Mouse (Mus musculus) cerebellum, adult 8-10 months (tissue): ENCODE results near the gene Gm44511.
"Not testable (repeated sequence)": the region's sequence is repeated elsewhere in the genome, so short reads cannot be mapped to it uniquely, and the experiment has no call there.

Source experiments
- DNase-seq: peaks from one replicate; pipeline ENCODE4 v3.0.0; 2022

Gm44511 gene

GRCm38 (mm10) chr6:128798772-128799143 lies 27.4 kb downstream of the Gm44511 start:
- peak; percentile 80 for DNase-seq

GRCm38 (mm10) chr6:128797936-128798771 lies 28.0 kb downstream of the Gm44511 start:
- no peak for DNase-seq

- no peak for DNase-seq
These were observed 28.8 kb downstream of the Gm44511 start for GRCm38 (mm10) chr6:128797185-128797905.

GRCm38 (mm10) chr6:128796321-128796955 lies 29.7 kb downstream of the Gm44511 start:
- DNase-seq: no peak

GRCm38 (mm10) chr6:128793734-128794133 lies 32.4 kb downstream of the Gm44511 start:
- no peak for DNase-seq

GRCm38 (mm10) chr6:128790491-128790994 lies 35.6 kb downstream of the Gm44511 start:
- not testable (repeated sequence) for DNase-seq

- no peak for DNase-seq
These were observed 37.0 kb downstream of the Gm44511 start, which contains the start of gene Klrb1c for GRCm38 (mm10) chr6:128789115-128789514. Gene Klrb1c (minus strand): TSS chr6:128789215.

- DNase-seq: no peak
These were observed 37.6 kb downstream of the Gm44511 start for GRCm38 (mm10) chr6:128788517-128788916.

- DNase-seq: not testable (repeated sequence)
These were observed 39.7 kb downstream of the Gm44511 start for GRCm38 (mm10) chr6:128786396-128786795.

GRCm38 (mm10) chr6:128769481-128770253 lies 56.4 kb downstream of the Gm44511 start:
- no peak for DNase-seq

GRCm38 (mm10) chr6:128768047-128768446 lies 58.1 kb downstream of the Gm44511 start:
- no peak for DNase-seq

- DNase-seq: peak; percentile 38
These were observed 59.4 kb downstream of the Gm44511 start for GRCm38 (mm10) chr6:128766486-128767254.

GRCm38 (mm10) chr6:128765211-128765610 lies 60.9 kb downstream of the Gm44511 start:
- DNase-seq: no peak

GRCm38 (mm10) chr6:128764598-128764997 lies 61.5 kb downstream of the Gm44511 start:
- no peak for DNase-seq

- DNase-seq: peak; percentile 98
These were observed 62.2 kb downstream of the Gm44511 start for GRCm38 (mm10) chr6:128763736-128764523.

GRCm38 (mm10) chr6:128762892-128763670 lies 63.0 kb downstream of the Gm44511 start:
- DNase-seq: peak; percentile 44

GRCm38 (mm10) chr6:128761144-128761540 lies 65.0 kb downstream of the Gm44511 start:
- DNase-seq: peak; percentile 22

- peak; percentile 95 for DNase-seq
These were observed 65.5 kb downstream of the Gm44511 start for GRCm38 (mm10) chr6:128760416-128761143.

GRCm38 (mm10) chr6:128760016-128760415 lies 66.1 kb downstream of the Gm44511 start:
- DNase-seq: peak; percentile 98
